Comparison of ENCODE assay signal across 10 mouse cellular contexts in the genomic region with DNA sequence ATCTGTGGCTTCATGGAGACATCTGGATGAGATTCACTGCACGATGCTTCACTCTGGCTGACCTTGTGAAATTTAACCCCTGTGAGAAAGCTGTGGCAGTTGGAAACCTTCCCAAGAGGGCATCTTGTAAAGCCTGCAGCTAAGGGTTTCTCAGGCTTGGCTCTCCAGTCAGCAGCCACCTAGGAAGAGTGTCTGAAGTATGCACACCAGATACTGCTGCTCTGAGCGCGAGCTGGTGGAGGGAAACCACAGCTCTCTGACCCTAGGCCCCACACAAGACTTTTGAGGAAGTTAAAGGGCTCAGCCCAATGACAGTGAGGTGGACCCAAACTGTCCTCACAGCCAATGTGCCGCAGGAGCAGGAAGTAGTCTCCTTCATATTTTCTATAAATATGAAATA.
DNase-seq lines count a peak whose midpoint lies in the region; ATAC-seq and TF ChIP-seq lines count a peak whose summit lies in the region.
"Had no signal": no experiment of that assay in that cellular context is flagged by ENCODE, and none has a peak within 500 bp of the region (broad histone marks: within the 10 kb centered on the region; RNA-seq: fewer than 3 reads in every experiment).

No protein-coding gene starts in this region.

- H3K4me2 ChIP-seq in heart, embryonic 15.5 days, result no peak overlapping the region
- no peak overlapping the region for H3K4me2 ChIP-seq in limb, embryonic 14.5 days (replicated peaks; ENCODE audit: low read depth, low read length, severe bottlenecking)
- no peak overlapping the region for H3K4me2 ChIP-seq in forebrain, embryonic 13.5 days
- H3K4me2 ChIP-seq: liver, embryonic 15.5 days had no signal

- H3K9ac ChIP-seq in heart, embryonic 15.5 days, result no peak overlapping the region
- no peak overlapping the region for H3K9ac ChIP-seq in limb, embryonic 14.5 days (ENCODE audit: low read depth, low read length, severe bottlenecking)
- H3K9ac ChIP-seq in forebrain, embryonic 13.5 days, result no peak overlapping the region
- H3K9ac ChIP-seq: liver, embryonic 15.5 days had no signal

- H3K27ac ChIP-seq in heart, embryonic 15.5 days, result peak overlapping the region; percentile 25; the same call in 1 of the 2 replicates
- no peak overlapping the region for H3K27ac ChIP-seq in limb, embryonic 14.5 days (replicated peaks; ENCODE audit: low read depth, low read length)
- no peak overlapping the region for H3K27ac ChIP-seq in forebrain, embryonic 13.5 days
- H3K27ac ChIP-seq: liver, embryonic 15.5 days had no signal

- peaks cover 55% of the 10 kb centered on the region for H3K4me1 ChIP-seq in heart, embryonic 15.5 days (replicated peaks)
- H3K4me1 ChIP-seq in limb, embryonic 14.5 days (ENCODE audit: control insufficient read depth, insufficient read depth, low read length), result peaks cover 20% of the 10 kb centered on the region
- H3K4me1 ChIP-seq in forebrain, embryonic 13.5 days, result no peaks in the 10 kb centered on the region

- 31% methylated on average over 4 of the region's 4 CpGs for WGBS in heart, embryonic 15.5 days
- 34% methylated on average over 4 of the region's 4 CpGs for WGBS in limb, embryonic 14.5 days
- WGBS in forebrain, embryonic 13.5 days, result 84% methylated on average over 4 of the region's 4 CpGs

- H3K4me3 ChIP-seq in heart, embryonic 15.5 days, result no peak overlapping the region
- H3K4me3 ChIP-seq in limb, embryonic 14.5 days (replicated peaks; ENCODE audit: low read length), result no peak overlapping the region
- no peak overlapping the region for H3K4me3 ChIP-seq in forebrain, embryonic 13.5 days
- H3K4me3 ChIP-seq: liver, embryonic 15.5 days had no signal

- ATAC-seq in heart, embryonic 15.5 days (replicated peaks; ENCODE audit: insufficient number of reproducible peaks, insufficient read depth, low FRiP score, low read depth), result no peak
- peak; percentile 72; the same call in 1 of the 2 replicates for ATAC-seq in limb, embryonic 14.5 days (ENCODE audit: low FRiP score, low read depth)
- no peak for ATAC-seq in forebrain, embryonic 13.5 days
- ATAC-seq: inflammation-experienced regulatory T-cells, adult 6 months had no signal

- no peak for TF ChIP-seq POLR2A in limb, embryonic 14.5 days (IDR thresholded peaks at IDR 0.05; ENCODE audit: borderline replicate concordance, extremely low read depth, insufficient read depth, insufficient read length)

- H3K27me3 ChIP-seq in heart, embryonic 15.5 days, result no peaks in the 10 kb centered on the region
- no peaks in the 10 kb centered on the region for H3K27me3 ChIP-seq in limb, embryonic 14.5 days (ENCODE audit: control insufficient read depth, insufficient read depth, low read length)
- H3K27me3 ChIP-seq in forebrain, embryonic 13.5 days, result 0 out of 2 replicates have a peak, but pooled peaks cover 6% of the 10 kb centered on the region
- H3K27me3 ChIP-seq: liver, embryonic 15.5 days had no signal

- DNase-seq in heart, postnatal 4 days, result no peak
- DNase-seq in 416B (ENCODE audit: low read depth), result peak; percentile 87
- peak; percentile 37 for DNase-seq in c-Kit-positive CD71-negative TER-119-negative erythroid progenitor cells, embryonic 14.5 days (ENCODE audit: low read depth)
- DNase-seq in limb, embryonic 14.5 days (ENCODE audit: low spot score), result peak; percentile 66
- no peak for DNase-seq in layer of hippocampus, adult 9-11 months
- no peak for DNase-seq in layer of hippocampus, adult 8-10 months (ENCODE audit: low spot score in 2 of 2)

- no peaks in the 10 kb centered on the region for H3K9me3 ChIP-seq in heart, embryonic 15.5 days (replicated peaks)
- H3K9me3 ChIP-seq in limb, embryonic 14.5 days (ENCODE audit: control insufficient read depth, low read length), result no peaks in the 10 kb centered on the region
- H3K9me3 ChIP-seq in forebrain, embryonic 13.5 days (replicated peaks), result no peaks in the 10 kb centered on the region
- H3K9me3 ChIP-seq: liver, embryonic 15.5 days had no signal

- peaks cover 3% of the 10 kb centered on the region; the same call in 1 of the 2 replicates for H3K36me3 ChIP-seq in heart, embryonic 15.5 days
- peaks cover 16% of the 10 kb centered on the region for H3K36me3 ChIP-seq in limb, embryonic 14.5 days (ENCODE audit: control insufficient read depth, insufficient read depth, low read length)
- H3K36me3 ChIP-seq in forebrain, embryonic 13.5 days (ENCODE audit: poor library complexity, severe bottlenecking), result no peaks in the 10 kb centered on the region

Comparison
In these comparisons a context has a peak if more than half of its experiments do, and no peak if none do; other contexts are left out.
1. DNase-seq: peak in 416B (single experiment), c-Kit-positive CD71-negative TER-119-negative erythroid progenitor cells, embryonic 14.5 days (single experiment) and limb, embryonic 14.5 days (single experiment); none in heart, postnatal 4 days (single experiment), layer of hippocampus, adult 9-11 months (single experiment) and layer of hippocampus, adult 8-10 months (0 of 2).